ENCODE assay signal across 16 mouse cellular contexts in genomic region chr16:35441346-35442025, GRCm38 (mm10). TPM values are rescaled to one million over a fixed set of nuclear protein-coding genes. Genes with fewer than 3 reads are reported as not detected.
A peak's percentile ranks its signal among the peaks of the same experiment; 100 is the strongest.
DNase-seq lines count a peak whose midpoint lies in the region; ATAC-seq and TF ChIP-seq lines count a peak whose summit lies in the region.
"Had no signal": no experiment of that assay in that cellular context is flagged by ENCODE, and none has a peak within 500 bp of the region (broad histone marks: within the 10 kb centered on the region; RNA-seq: fewer than 3 reads in every experiment).

No protein-coding gene starts in this region.

- H3K4me3 ChIP-seq in midbrain, embryonic 10.5 days = no peak overlapping the region
- no peak overlapping the region for H3K4me3 ChIP-seq in midbrain, postnatal 0 days (ENCODE audit: low read depth, low read length)
- H3K4me3 ChIP-seq: erythroblast, embryonic 14.5 days; heart, embryonic 15.5 days; midbrain, embryonic 12.5 days had no signal

- H3K27me3 ChIP-seq in midbrain, embryonic 10.5 days (ENCODE audit: low read depth, poor library complexity, severe bottlenecking) = no peaks in the 10 kb centered on the region
- H3K27me3 ChIP-seq in midbrain, postnatal 0 days (ENCODE audit: insufficient read depth, low read length) = no peaks in the 10 kb centered on the region
- H3K27me3 ChIP-seq: heart, embryonic 15.5 days; midbrain, embryonic 12.5 days had no signal

- TF ChIP-seq CTCF in midbrain, postnatal 0 days (IDR thresholded peaks at IDR 0.05) = no peak

- no peaks in the 10 kb centered on the region for H3K9me3 ChIP-seq in midbrain, embryonic 10.5 days (replicated peaks)
- no peaks in the 10 kb centered on the region for H3K9me3 ChIP-seq in midbrain, postnatal 0 days (ENCODE audit: low read length)
- H3K9me3 ChIP-seq: heart, embryonic 15.5 days; midbrain, embryonic 12.5 days had no signal

- ATAC-seq in midbrain, postnatal 0 days (ENCODE audit: low FRiP score) = no peak

- 94% methylated on average over 9 of the region's 9 CpGs for WGBS in midbrain, embryonic 10.5 days
- WGBS in midbrain, postnatal 0 days = 88% methylated on average over 9 of the region's 9 CpGs

- H3K27ac ChIP-seq in midbrain, embryonic 10.5 days (replicated peaks) = 0 out of 2 replicates have a peak overlapping the region, but pooled peaks have one; percentile 9
- H3K27ac ChIP-seq in midbrain, postnatal 0 days (ENCODE audit: low read depth, low read length) = no peak overlapping the region
- H3K27ac ChIP-seq: heart, embryonic 15.5 days; midbrain, embryonic 12.5 days had no signal

- H3K36me3 ChIP-seq in midbrain, embryonic 10.5 days = peaks cover 21% of the 10 kb centered on the region
- no peaks in the 10 kb centered on the region for H3K36me3 ChIP-seq in midbrain, postnatal 0 days (ENCODE audit: insufficient read depth, low read length)
- H3K36me3 ChIP-seq: midbrain, embryonic 12.5 days had no signal

- H3K4me2 ChIP-seq in midbrain, postnatal 0 days (ENCODE audit: low read depth, low read length, poor library complexity, severe bottlenecking) = no peak overlapping the region
- H3K4me2 ChIP-seq: heart, embryonic 15.5 days; lung, embryonic 14.5 days; midbrain, embryonic 12.5 days had no signal

- no peak for DNase-seq in midbrain, embryonic 10.5 days (ENCODE audit: low spot score)
- no peak for DNase-seq in midbrain, postnatal 0 days (ENCODE audit: low spot score)
- DNase-seq in frontal cortex, postnatal 25 days (ENCODE audit: low spot score in 2 of 2) = peak; percentile 32 to 39
- DNase-seq in layer of hippocampus, adult 8-10 months (ENCODE audit: low spot score in 2 of 2) = peak; percentile 84 to 88
- DNase-seq in right cerebral cortex, adult 2 months (ENCODE audit: low spot score in 2 of 2) = peak; percentile 84
- no peak for DNase-seq in retina, embryonic 14.5 days (ENCODE audit: low spot score)
- DNase-seq in heart, adult 8-10 months (ENCODE audit: low spot score) = no peak
- no peak for DNase-seq in kidney, adult 9 months
- DNase-seq: cerebellum, adult 11-12 months; embryo, embryonic 11 days; gastrocnemius, postnatal 25 days; kidney, postnatal 14 days; lung, embryonic 14.5 days had no signal

- no peak overlapping the region for H3K9ac ChIP-seq in midbrain, postnatal 0 days (replicated peaks; ENCODE audit: low read length, poor library complexity, severe bottlenecking)
- H3K9ac ChIP-seq: heart, embryonic 15.5 days; lung, embryonic 14.5 days; midbrain, embryonic 12.5 days had no signal

- H3K4me1 ChIP-seq in midbrain, embryonic 10.5 days = no peaks in the 10 kb centered on the region
- H3K4me1 ChIP-seq in midbrain, postnatal 0 days (ENCODE audit: insufficient read depth, low read length) = no peaks in the 10 kb centered on the region
- H3K4me1 ChIP-seq: midbrain, embryonic 12.5 days had no signal

RNA-seq across cellular contexts. Expression of gene Pdia5, which starts 49.2 kb away (rescaled TPM):
- 20.9 and 24.5 TPM in 2 replicates for polyA plus RNA-seq in midbrain, embryonic 10.5 days (2016; fragmentation: Nextera tagmentation; extraction: Ambion mirVana)
- total RNA-seq in midbrain, postnatal 0 days (2014; rRNA removed) = 2.6 and 4.3 TPM in 2 replicates
- 7.7 and 8.0 TPM in 2 replicates for polyA plus RNA-seq in midbrain, postnatal 0 days (2015; fragmentation: Nextera tagmentation; extraction: Ambion mirVana)
- 1 to 10 TPM; 2.9 to 4.9 (median 4.3) TPM for total RNA-seq in layer of hippocampus, adult 8-10 months (2022)
- total RNA-seq in heart, adult 8-10 months (2022) = 1 to 10 TPM; 4.9 to 6.1 (median 5.5) TPM

Comparison
In these comparisons a context has a peak if more than half of its experiments do, and no peak if none do; other contexts are left out.
1. DNase-seq: peak in frontal cortex, postnatal 25 days (2 of 2), layer of hippocampus, adult 8-10 months (2 of 2) and right cerebral cortex, adult 2 months (2 of 2); none in midbrain, embryonic 10.5 days (single experiment), midbrain, postnatal 0 days (single experiment), retina, embryonic 14.5 days (single experiment), heart, adult 8-10 months (single experiment) and kidney, adult 9 months (single experiment).